Mouse (Mus musculus) inflammation-experienced regulatory T-cells, adult 6 months (primary cell): ENCODE results near the gene Map4k3. TPM values are rescaled to one million over a fixed set of nuclear protein-coding genes. Genes with fewer than 3 reads are reported as not detected.
"Not testable (repeated sequence)": the region's sequence is repeated elsewhere in the genome, so short reads cannot be mapped to it uniquely, and the experiment has no call there.

Experiments
- ATAC-seq: one replicate; pipeline ENCODE4 v1.8.0; 2017
- polyA plus RNA-seq, 3 experiments: library from polyadenylated mRNA; unstranded; fragments of 100-300 nt; shearing (Covaris generic); gene quantifications; one replicate each; pipeline ENCODE4 v1.2.1; 2017

The Map4k3 gene
- 1 to 10 TPM in 2 of 3 experiments, under 1 TPM in 1; 0.85 to 5.3 (median 4.8) TPM for polyA plus RNA-seq

- peak; percentile 79 for ATAC-seq
These were observed at the start of gene Map4k3 for GRCm38 (mm10) chr17:80728062-80728858. Gene Map4k3 (minus strand): TSS chr17:80728485.

GRCm38 (mm10) chr17:80777581-80777980 is 49.3 kb upstream of the Map4k3 start:
- no peak for ATAC-seq

GRCm38 (mm10) chr17:80775178-80775788 is 47.0 kb upstream of the Map4k3 start:
- no peak for ATAC-seq

- ATAC-seq: peak; percentile 94
These were observed 44.5 kb upstream of the Map4k3 start for GRCm38 (mm10) chr17:80772545-80773453.

- no peak for ATAC-seq
These were observed 41.8 kb upstream of the Map4k3 start for GRCm38 (mm10) chr17:80770065-80770464.

- no peak for ATAC-seq
These were observed 36.9 kb upstream of the Map4k3 start for GRCm38 (mm10) chr17:80765204-80765603.

GRCm38 (mm10) chr17:80763065-80763681 is 34.9 kb upstream of the Map4k3 start:
- ATAC-seq: no peak

- peak; percentile 41 for ATAC-seq
These were observed 34.2 kb upstream of the Map4k3 start for GRCm38 (mm10) chr17:80762391-80763040.

- ATAC-seq: not testable (repeated sequence)
These were observed 32.9 kb upstream of the Map4k3 start for GRCm38 (mm10) chr17:80761191-80761590.

- no peak for ATAC-seq
These were observed 32.3 kb upstream of the Map4k3 start for GRCm38 (mm10) chr17:80760344-80761145.

- no peak for ATAC-seq
These were observed 27.8 kb upstream of the Map4k3 start for GRCm38 (mm10) chr17:80756043-80756442.

- ATAC-seq: no peak
These were observed 27.0 kb upstream of the Map4k3 start for GRCm38 (mm10) chr17:80755076-80755871.

- ATAC-seq: no peak
These were observed 26.3 kb upstream of the Map4k3 start for GRCm38 (mm10) chr17:80754589-80754988.

GRCm38 (mm10) chr17:80752466-80752865 is 24.2 kb upstream of the Map4k3 start:
- no peak for ATAC-seq

GRCm38 (mm10) chr17:80739421-80739820 is 11.1 kb upstream of the Map4k3 start:
- no peak for ATAC-seq

- ATAC-seq: no peak
These were observed 6.4 kb upstream of the Map4k3 start for GRCm38 (mm10) chr17:80734700-80735099.

GRCm38 (mm10) chr17:80733121-80733800 is 5.0 kb upstream of the Map4k3 start:
- no peak for ATAC-seq

- no peak for ATAC-seq
These were observed 4.0 kb upstream of the Map4k3 start for GRCm38 (mm10) chr17:80732256-80732655.

GRCm38 (mm10) chr17:80730283-80730682 is 2.0 kb upstream of the Map4k3 start:
- ATAC-seq: not testable (repeated sequence)

GRCm38 (mm10) chr17:80729825-80730224 is 1.5 kb upstream of the Map4k3 start:
- ATAC-seq: no peak
